In genomic region chr5:88929392-88930094, GRCm38 (mm10) we compare ENCODE assay signal across 7 mouse cellular contexts. TPM values are rescaled to one million over a fixed set of nuclear protein-coding genes. Genes with fewer than 3 reads are reported as not detected.
DNase-seq lines count a peak whose midpoint lies in the region; ATAC-seq and TF ChIP-seq lines count a peak whose summit lies in the region.

No protein-coding gene starts in this region.

- 15% methylated on average over 18 of the region's 18 CpGs for WGBS in forebrain, embryonic 15.5 days
- WGBS in heart, postnatal 0 days, result 24% methylated on average over 18 of the region's 18 CpGs
- WGBS in liver, embryonic 15.5 days (ENCODE audit: insufficient replicate concordance), result 65% methylated on average over 18 of the region's 18 CpGs
- 6% methylated on average over 18 of the region's 18 CpGs for WGBS in olfactory bulb, adult 2 months

- peak; percentile 94 for ATAC-seq in forebrain, embryonic 15.5 days (replicated peaks)
- peak; percentile 91 for ATAC-seq in heart, postnatal 0 days (ENCODE audit: insufficient read depth, low read depth)
- ATAC-seq in liver, embryonic 15.5 days (ENCODE audit: insufficient read depth), result 0 out of 2 replicates have a peak, but pooled peaks have one; percentile 34

- H3K9me3 ChIP-seq in forebrain, embryonic 15.5 days, result no peaks in the 10 kb centered on the region
- no peaks in the 10 kb centered on the region for H3K9me3 ChIP-seq in heart, postnatal 0 days (replicated peaks; ENCODE audit: control insufficient read depth, low read length)
- H3K9me3 ChIP-seq in liver, embryonic 15.5 days (replicated peaks), result no peaks in the 10 kb centered on the region

- peak overlapping the region; percentile 46 for H3K4me2 ChIP-seq in forebrain, embryonic 15.5 days (replicated peaks)
- H3K4me2 ChIP-seq in heart, postnatal 0 days (ENCODE audit: low read depth, low read length), result peak overlapping the region; percentile 50
- no peak overlapping the region for H3K4me2 ChIP-seq in liver, embryonic 15.5 days

- peak overlapping the region; percentile 25 for H3K4me3 ChIP-seq in forebrain, embryonic 15.5 days
- H3K4me3 ChIP-seq in heart, postnatal 0 days (ENCODE audit: low read depth, low read length), result peak overlapping the region; percentile 18
- no peak overlapping the region for H3K4me3 ChIP-seq in liver, embryonic 15.5 days (replicated peaks)
- peak overlapping the region; percentile 14 for H3K4me3 ChIP-seq in olfactory bulb, adult 2 months (ENCODE audit: insufficient read depth, low read depth, low read length)

- no peak for TF ChIP-seq POLR2A in olfactory bulb, adult 2 months (IDR thresholded peaks at IDR 0.05; ENCODE audit: insufficient read depth, low read depth, low read length)

- no peaks in the 10 kb centered on the region for H3K36me3 ChIP-seq in forebrain, embryonic 15.5 days
- H3K36me3 ChIP-seq in heart, postnatal 0 days (replicated peaks; ENCODE audit: control insufficient read depth, insufficient read depth, low read length), result no peaks in the 10 kb centered on the region
- H3K36me3 ChIP-seq in liver, embryonic 15.5 days (replicated peaks), result no peaks in the 10 kb centered on the region

- H3K4me1 ChIP-seq in forebrain, embryonic 15.5 days, result peaks cover 30% of the 10 kb centered on the region
- peaks cover 34% of the 10 kb centered on the region for H3K4me1 ChIP-seq in heart, postnatal 0 days (ENCODE audit: control insufficient read depth, insufficient read depth)
- no peaks in the 10 kb centered on the region for H3K4me1 ChIP-seq in liver, embryonic 15.5 days (replicated peaks)
- peaks cover 33% of the 10 kb centered on the region for H3K4me1 ChIP-seq in olfactory bulb, adult 2 months (ENCODE audit: control insufficient read depth, insufficient read depth, low read length)

- H3K27me3 ChIP-seq in forebrain, embryonic 15.5 days, result no peaks in the 10 kb centered on the region
- H3K27me3 ChIP-seq in heart, postnatal 0 days (ENCODE audit: control insufficient read depth, insufficient read depth, low read length), result no peaks in the 10 kb centered on the region
- no peaks in the 10 kb centered on the region for H3K27me3 ChIP-seq in liver, embryonic 15.5 days

- peak; percentile 49 for TF ChIP-seq CTCF in heart, postnatal 0 days (IDR thresholded peaks at IDR 0.05; ENCODE audit: low read depth)
- TF ChIP-seq CTCF in olfactory bulb, adult 2 months (IDR thresholded peaks at IDR 0.05; ENCODE audit: insufficient read depth, low read depth, low read length), result no peak

- peak; percentile 69 for TF ChIP-seq EP300 in heart, postnatal 0 days (IDR thresholded peaks at IDR 0.05; ENCODE audit: low read depth)

- peak; percentile 82 for DNase-seq in cerebellum, adult 11-12 months
- DNase-seq in heart, postnatal 0 days (ENCODE audit: low spot score), result peak; percentile 88
- DNase-seq in kidney, postnatal 36 days, result peak; percentile 97 to 98
- no peak for DNase-seq in natural killer cell, adult 2 months (ENCODE audit: low spot score in 2 of 2)

- H3K9ac ChIP-seq in forebrain, embryonic 15.5 days (replicated peaks), result no peak overlapping the region
- H3K9ac ChIP-seq in heart, postnatal 0 days (replicated peaks; ENCODE audit: low read depth, low read length), result peak overlapping the region; percentile 17; the same call in 1 of the 2 replicates
- H3K9ac ChIP-seq in liver, embryonic 15.5 days, result no peak overlapping the region

- H3K27ac ChIP-seq in forebrain, embryonic 15.5 days (replicated peaks), result peak overlapping the region; percentile 55
- peak overlapping the region; percentile 90 for H3K27ac ChIP-seq in heart, postnatal 0 days (ENCODE audit: low read depth)
- H3K27ac ChIP-seq in liver, embryonic 15.5 days (replicated peaks), result no peak overlapping the region
- peak overlapping the region; percentile 41 for H3K27ac ChIP-seq in olfactory bulb, adult 2 months (ENCODE audit: insufficient read depth, low read depth, low read length)

RNA-seq across cellular contexts. Expression of gene Slc4a4, which starts 42.9 kb away (rescaled TPM):
- polyA plus RNA-seq in forebrain, embryonic 15.5 days (2015; fragmentation: Nextera tagmentation; extraction: Ambion mirVana), result 3.7 and 4.1 TPM in 2 replicates
- total RNA-seq in heart, postnatal 0 days (2014; rRNA removed; ENCODE audit: low replicate concordance), result 10.6 and 17.0 TPM in 2 replicates
- 4.4 and 5.1 TPM in 2 replicates for polyA plus RNA-seq in heart, postnatal 0 days (2015; fragmentation: Nextera tagmentation; extraction: Ambion mirVana)
- 0.62 and 1.3 TPM in 2 replicates for polyA plus RNA-seq in liver, embryonic 15.5 days (2015; fragmentation: Nextera tagmentation; extraction: Ambion mirVana)
- polyA plus RNA-seq in olfactory bulb, adult 2 months (2012; ENCODE audit: insufficient read depth, insufficient read length, low replicate concordance, missing spikeins), result 154 and 905 TPM in 2 replicates

Comparison
In these comparisons a context has a peak if more than half of its experiments do, and no peak if none do; other contexts are left out.
1. DNase-seq: peak in cerebellum, adult 11-12 months (single experiment), heart, postnatal 0 days (single experiment) and kidney, postnatal 36 days (2 of 2); none in natural killer cell, adult 2 months (0 of 2).
2. ATAC-seq: peak in every context shown above with its lines; median percentile 94 in forebrain, embryonic 15.5 days; 91 in heart, postnatal 0 days; 34 in liver, embryonic 15.5 days.
3. RNA of gene Slc4a4, which starts 42.9 kb away (polyA plus RNA-seq): 154 to 905 TPM in olfactory bulb, adult 2 months; 4.4 to 5.1 TPM in heart, postnatal 0 days, 3.7 to 4.1 TPM in forebrain, embryonic 15.5 days and 0.62 to 1.3 TPM in liver, embryonic 15.5 days; every median in the first group is over 10 times any median in the second.